13 mouse cellular contexts compared by ENCODE assay signal in genomic region chr17:33637038-33637437, GRCm38 (mm10). TPM values are rescaled to one million over a fixed set of nuclear protein-coding genes. Genes with fewer than 3 reads are reported as not detected.
DNase-seq lines count a peak whose midpoint lies in the region; TF ChIP-seq lines count a peak whose summit lies in the region.
"Had no signal": no experiment of that assay in that cellular context is flagged by ENCODE, and none has a peak within 500 bp of the region (broad histone marks: within the 10 kb centered on the region; RNA-seq: fewer than 3 reads in every experiment).

No protein-coding gene starts in this region.

- H3K4me1 ChIP-seq in cortical plate, adult 2 months (ENCODE audit: control insufficient read depth, insufficient read depth, low read length) = no peaks in the 10 kb centered on the region; the same call in 1 of the 2 replicates
- H3K4me1 ChIP-seq: embryonic facial prominence, embryonic 15.5 days; heart, embryonic 15.5 days had no signal

- no peak for TF ChIP-seq POLR2A in cortical plate, adult 2 months (IDR thresholded peaks at IDR 0.05; ENCODE audit: extremely low read depth, insufficient read depth, low read length)

- no peak overlapping the region for H3K4me3 ChIP-seq in cortical plate, adult 2 months (ENCODE audit: insufficient read depth, low read length)
- H3K4me3 ChIP-seq: embryonic facial prominence, embryonic 15.5 days; heart, embryonic 15.5 days; hindbrain, embryonic 13.5 days had no signal

- H3K27ac ChIP-seq in cortical plate, adult 2 months (ENCODE audit: insufficient read depth, low read length) = peak overlapping the region; percentile 33; the same call in 1 of the 2 replicates
- H3K27ac ChIP-seq: embryonic facial prominence, embryonic 15.5 days; heart, embryonic 15.5 days; hindbrain, embryonic 13.5 days had no signal

- DNase-seq in frontal cortex, postnatal 36 days (ENCODE audit: low spot score in 2 of 2) = peak; percentile 39 to 77
- DNase-seq in frontal cortex, postnatal 10 days (ENCODE audit: low spot score in 2 of 2) = no peak
- DNase-seq in left cerebral cortex, postnatal 10 days (ENCODE audit: extremely low spot score in 1 of 2, low spot score in 2 of 2) = peak; percentile 40 to 56
- no peak for DNase-seq in left cerebral cortex, adult 11 months (ENCODE audit: low spot score)
- DNase-seq in NIH3T3 (ENCODE audit: low read depth) = peak; percentile 75
- no peak for DNase-seq in retina, embryonic 14.5 days (ENCODE audit: low spot score)
- DNase-seq in spleen, postnatal 10 days (ENCODE audit: low spot score in 2 of 2) = no peak
- DNase-seq: cerebellum, postnatal 36 days; gastrocnemius, postnatal 36 days had no signal

- no peak for TF ChIP-seq CTCF in cortical plate, adult 2 months (IDR thresholded peaks at IDR 0.05; ENCODE audit: extremely low read depth, insufficient read depth, low read length)

- intact Hi-C loops in left cerebral cortex, postnatal 10 days (cut with DNase I) = no loop called here

RNA-seq across cellular contexts. Expression of gene Pram1, which starts 0.8 kb away (rescaled TPM):
- total RNA-seq in left cerebral cortex, postnatal 10 days (2021) = under 1 TPM; 0.26 to 0.47 TPM
- polyA plus RNA-seq in cortical plate, adult 2 months (2012; rRNA removed) = 0.42 TPM in 1 of 2 replicates, not detected in the other
- total RNA-seq: gastrocnemius, postnatal 36 days had no signal

RNA-seq across cellular contexts. Expression of gene Zfp414, which starts 8.1 kb away (rescaled TPM):
- 10 to 100 TPM; 46.5 to 47.5 TPM for total RNA-seq in left cerebral cortex, postnatal 10 days (2021)
- 77.4 and 79.6 TPM in 2 replicates for polyA plus RNA-seq in cortical plate, adult 2 months (2012; rRNA removed)

RNA-seq across cellular contexts. Expression of gene Hnrnpm, which starts 49.6 kb away (rescaled TPM):
- 100 to 1,000 TPM; 113 to 115 TPM for total RNA-seq in left cerebral cortex, postnatal 10 days (2021)
- 146 and 158 TPM in 2 replicates for polyA plus RNA-seq in cortical plate, adult 2 months (2012; rRNA removed)

Comparison
In these comparisons a context has a peak if more than half of its experiments do, and no peak if none do; other contexts are left out.
1. DNase-seq: peak in frontal cortex, postnatal 36 days (2 of 2), left cerebral cortex, postnatal 10 days (2 of 2) and NIH3T3 (single experiment); none in frontal cortex, postnatal 10 days (0 of 2), left cerebral cortex, adult 11 months (single experiment), retina, embryonic 14.5 days (single experiment) and spleen, postnatal 10 days (0 of 2).